Mouse (Mus musculus) stomach, embryonic 14.5 days (tissue): Measurements from ENCODE around the gene Gm10718. TPM values are rescaled to one million over a fixed set of nuclear protein-coding genes. Genes with fewer than 3 reads are reported as not detected.
"Not testable (repeated sequence)": the region's sequence is repeated elsewhere in the genome, so short reads cannot be mapped to it uniquely, and the experiment has no call there.

ENCODE experiments used
- ATAC-seq: fragments of 200-750 bp; cut with Nextera tagmentation; 2 replicates; pipeline ENCODE4 v1.8.0; 2017; ENCODE audit warnings: low read depth, moderate TSS enrichment; ENCODE audit not compliant: insufficient number of reproducible peaks, insufficient read depth, low FRiP score
- H3K27ac ChIP-seq: fragments of 300-500 bp; sonication (generic); 2 replicates; pipeline ENCODE4 v1.5.1; 2014; ENCODE audit warnings: mild to moderate bottlenecking, low read length, moderate library complexity, mixed read lengths
- H3K27me3 ChIP-seq: fragments of 300-500 bp; sonication (generic); 2 replicates; pipeline ENCODE4 v1.6.1; 2014; ENCODE audit warnings: low read length, control low read depth, mixed read lengths; ENCODE audit not compliant: control insufficient read depth, insufficient read depth
- H3K36me3 ChIP-seq: fragments of 300-500 bp; sonication (generic); 2 replicates; pipeline ENCODE4 v1.6.1; 2014; ENCODE audit warnings: mild to moderate bottlenecking, control low read depth, low read length, moderate library complexity, mixed read lengths; ENCODE audit not compliant: control insufficient read depth, insufficient read depth
- H3K4me1 ChIP-seq: fragments of 300-500 bp; sonication (generic); 2 replicates; pipeline ENCODE4 v1.6.1; 2014; ENCODE audit warnings: low read length, control low read depth, mixed read lengths; ENCODE audit not compliant: control insufficient read depth, insufficient read depth
- H3K4me2 ChIP-seq: fragments of 300-500 bp; sonication (generic); replicated peaks from 2 replicates; pipeline ENCODE4 v1.6.1; 2014; ENCODE audit warnings: low read depth, low read length, control low read depth
- H3K4me3 ChIP-seq: fragments of 300-500 bp; sonication (generic); 2 replicates; pipeline ENCODE4 v1.5.1; 2014; ENCODE audit warnings: low read depth, low read length, control low read depth
- H3K9ac ChIP-seq: fragments of 300-500 bp; sonication (generic); replicated peaks from 2 replicates; pipeline ENCODE4 v1.6.1; 2014; ENCODE audit warnings: low read depth, mild to moderate bottlenecking, control low read depth, low read length, moderate library complexity, mixed read lengths
- H3K9me3 ChIP-seq: fragments of 300-500 bp; sonication (generic); 2 replicates; pipeline ENCODE4 v1.6.1; 2016; ENCODE audit warnings: low read depth, low read length, control low read depth; ENCODE audit not compliant: control insufficient read depth
- WGBS: fragments of 180-500 bp; shearing (Covaris S2); extraction: QIAGEN DNeasy Blood & Tissue Kit; methylation state at CpG from one replicate; pipeline ENCODE4 v1.1.7; 2014; 5-methylcytosine and 5-hydroxymethylcytosine counted together
- polyA plus RNA-seq: library from polyadenylated mRNA; unstranded; fragments of >200 nt; fragmentation: Nextera tagmentation; extraction: Ambion mirVana; gene quantifications from 2 replicates; pipeline ENCODE4 v1.2.1, GENCODE M21; 2014

The Gm10718 gene
- polyA plus RNA-seq, 1 experiment from 2014 or later = 1.1 TPM

DNA sequence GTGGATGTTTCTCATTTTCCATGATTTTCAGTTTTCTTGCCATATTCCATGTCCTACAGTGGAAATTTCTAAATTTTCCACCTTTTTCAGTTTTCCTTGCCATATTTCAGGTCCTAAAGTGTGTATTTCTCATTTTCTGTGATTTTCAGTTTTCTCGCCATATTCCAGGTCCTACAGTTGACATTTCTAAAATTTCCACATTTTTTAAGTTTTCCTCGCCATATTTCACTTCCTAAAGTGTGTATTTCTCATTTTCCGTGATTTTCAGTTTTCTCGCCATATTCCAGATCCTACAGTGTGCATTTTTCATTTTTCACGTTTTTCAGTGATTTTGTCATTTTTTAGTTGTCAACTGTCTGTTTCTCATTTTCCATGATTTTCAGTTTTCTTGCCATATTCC lies 14.0 kb upstream of the Gm10718 start:
- WGBS = no CpG with 5 or more reads among the region's 5 CpGs
- ATAC-seq = peak; percentile 47; the same call in 1 of the 2 replicates
- H3K4me3 ChIP-seq, H3K9me3 ChIP-seq, H3K9ac ChIP-seq, H3K36me3 ChIP-seq, H3K27ac ChIP-seq, H3K4me1 ChIP-seq, H3K4me2 ChIP-seq, H3K27me3 ChIP-seq: not testable (repeated sequence)

DNA sequence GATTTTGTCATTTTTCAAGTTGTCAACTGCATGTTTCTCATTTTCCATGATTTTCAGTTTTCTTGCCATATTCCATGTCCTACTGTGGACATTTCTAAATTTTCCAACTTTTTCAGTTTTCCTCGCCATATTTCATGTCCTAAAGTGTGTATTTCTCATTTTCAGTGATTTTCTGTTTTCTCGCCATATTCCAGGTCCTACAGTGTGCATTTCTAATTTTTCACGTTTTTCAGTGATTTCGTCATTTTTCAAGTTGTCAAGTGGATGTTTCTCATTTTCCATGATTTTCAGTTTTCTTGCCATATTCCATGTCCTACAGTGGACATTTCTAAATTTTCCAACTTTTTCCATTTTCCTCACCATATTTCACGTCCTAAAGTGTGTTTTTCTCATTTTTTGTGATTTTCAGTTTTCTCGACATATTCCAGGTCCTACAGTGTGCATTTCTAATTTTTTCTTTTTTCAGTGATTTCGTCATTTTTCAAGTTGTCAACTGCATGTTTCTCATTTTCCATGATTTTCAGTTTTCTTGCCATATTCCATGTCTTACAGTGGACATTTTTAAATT lies 11.2 kb upstream of the Gm10718 start:
- H3K27ac ChIP-seq, H3K9me3 ChIP-seq, H3K36me3 ChIP-seq, H3K4me2 ChIP-seq, H3K9ac ChIP-seq, ATAC-seq, H3K4me1 ChIP-seq, H3K4me3 ChIP-seq, H3K27me3 ChIP-seq: not testable (repeated sequence)
- WGBS = 85% methylated on average over 2 of the region's 7 CpGs

DNA sequence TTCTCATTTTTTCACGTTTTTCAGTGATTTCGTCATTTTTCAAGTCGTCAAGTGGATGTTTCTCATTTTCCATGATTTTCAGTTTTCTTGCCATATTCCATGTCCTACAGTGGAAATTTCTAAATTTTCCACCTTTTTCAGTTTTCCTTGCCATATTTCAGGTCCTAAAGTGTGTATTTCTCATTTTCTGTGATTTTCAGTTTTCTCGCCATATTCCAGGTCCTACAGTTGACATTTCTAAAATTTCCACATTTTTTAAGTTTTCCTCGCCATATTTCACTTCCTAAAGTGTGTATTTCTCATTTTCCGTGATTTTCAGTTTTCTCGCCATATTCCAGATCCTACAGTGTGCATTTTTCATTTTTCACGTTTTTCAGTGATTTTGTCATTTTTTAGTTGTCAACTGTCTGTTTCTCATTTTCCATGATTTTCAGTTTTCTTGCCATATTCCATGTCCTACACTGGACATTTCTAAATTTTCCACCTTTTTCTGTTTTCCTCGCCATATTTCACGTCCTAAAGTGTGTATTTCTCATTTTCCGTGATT lies 10.5 kb upstream of the Gm10718 start, which contains the start of gene Gm10721:
TSS of gene Gm10721 (plus strand) at position 408 of the 547 bp plus-strand sequence.
- not testable (repeated sequence) for H3K4me2 ChIP-seq, H3K4me3 ChIP-seq, H3K4me1 ChIP-seq, H3K9ac ChIP-seq, H3K27ac ChIP-seq, H3K9me3 ChIP-seq, H3K27me3 ChIP-seq, H3K36me3 ChIP-seq
- peak; percentile 57 for ATAC-seq
- WGBS = no CpG with 5 or more reads among the region's 11 CpGs

DNA sequence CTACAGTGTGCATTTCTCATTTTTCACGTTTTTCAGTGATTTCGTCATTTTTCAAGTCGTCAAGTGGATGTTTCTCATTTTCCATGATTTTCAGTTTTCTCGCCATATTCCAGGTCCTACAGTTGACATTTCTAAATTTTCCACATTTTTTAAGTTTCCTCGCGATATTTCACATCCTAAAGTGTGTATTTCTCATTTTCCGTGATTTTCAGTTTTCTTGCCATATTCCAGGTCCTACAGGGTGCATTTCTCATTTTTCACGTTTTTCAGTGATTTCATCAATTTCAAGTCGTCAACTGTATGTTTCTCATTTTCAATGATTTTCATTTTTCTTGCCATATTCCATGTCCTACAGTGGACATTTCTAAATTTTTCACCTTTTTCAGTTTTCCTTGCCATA lies 8.0 kb upstream of the Gm10718 start, which contains the start of gene Gm10720:
TSS of gene Gm10720 (plus strand) at position 301 of the 400 bp plus-strand sequence.
- H3K9ac ChIP-seq, H3K27ac ChIP-seq, H3K27me3 ChIP-seq, ATAC-seq, H3K4me1 ChIP-seq, H3K4me2 ChIP-seq, H3K9me3 ChIP-seq, H3K36me3 ChIP-seq, H3K4me3 ChIP-seq: not testable (repeated sequence)
- WGBS = 67% methylated on average over 4 of the region's 9 CpGs

DNA sequence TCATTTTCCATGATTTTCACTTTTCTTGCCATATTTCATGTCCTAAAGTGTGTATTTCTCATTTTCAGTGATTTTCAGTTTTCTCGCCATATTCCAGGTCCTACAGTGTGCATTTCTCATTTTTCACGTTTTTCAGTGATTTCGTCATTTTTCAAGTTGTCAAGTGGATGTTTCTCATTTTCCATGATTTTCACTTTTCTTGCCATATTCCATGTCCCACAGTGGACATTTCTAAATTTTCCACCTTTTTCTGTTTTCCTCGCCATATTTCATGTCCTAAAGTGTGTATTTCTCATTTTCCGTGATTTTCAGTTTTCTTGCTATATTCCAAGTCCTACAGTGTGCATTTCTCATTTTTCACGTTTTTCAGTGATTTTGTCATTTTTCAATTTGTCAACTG lies 7.5 kb upstream of the Gm10718 start:
- ATAC-seq, H3K4me2 ChIP-seq, H3K27ac ChIP-seq, H3K9me3 ChIP-seq, H3K4me3 ChIP-seq, H3K4me1 ChIP-seq, H3K27me3 ChIP-seq, H3K9ac ChIP-seq, H3K36me3 ChIP-seq: not testable (repeated sequence)
- WGBS = 67% methylated on average over 4 of the region's 6 CpGs

DNA sequence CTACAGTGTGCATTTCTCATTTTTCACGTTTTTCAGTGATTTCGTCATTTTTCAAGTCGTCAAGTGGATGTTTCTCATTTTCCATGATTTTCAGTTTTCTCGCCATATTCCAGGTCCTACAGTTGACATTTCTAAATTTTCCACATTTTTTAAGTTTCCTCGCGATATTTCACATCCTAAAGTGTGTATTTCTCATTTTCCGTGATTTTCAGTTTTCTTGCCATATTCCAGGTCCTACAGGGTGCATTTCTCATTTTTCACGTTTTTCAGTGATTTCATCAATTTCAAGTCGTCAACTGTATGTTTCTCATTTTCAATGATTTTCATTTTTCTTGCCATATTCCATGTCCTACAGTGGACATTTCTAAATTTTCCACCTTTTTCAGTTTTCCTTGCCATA lies 6.2 kb upstream of the Gm10718 start, which contains the start of gene Gm10719:
TSS of gene Gm10719 (plus strand) at position 301 of the 400 bp plus-strand sequence.
- not testable (repeated sequence) for H3K36me3 ChIP-seq, H3K9me3 ChIP-seq, H3K27me3 ChIP-seq, H3K9ac ChIP-seq, H3K4me1 ChIP-seq, H3K4me2 ChIP-seq, ATAC-seq, H3K4me3 ChIP-seq, H3K27ac ChIP-seq
- WGBS = 67% methylated on average over 1 of the region's 9 CpGs

DNA sequence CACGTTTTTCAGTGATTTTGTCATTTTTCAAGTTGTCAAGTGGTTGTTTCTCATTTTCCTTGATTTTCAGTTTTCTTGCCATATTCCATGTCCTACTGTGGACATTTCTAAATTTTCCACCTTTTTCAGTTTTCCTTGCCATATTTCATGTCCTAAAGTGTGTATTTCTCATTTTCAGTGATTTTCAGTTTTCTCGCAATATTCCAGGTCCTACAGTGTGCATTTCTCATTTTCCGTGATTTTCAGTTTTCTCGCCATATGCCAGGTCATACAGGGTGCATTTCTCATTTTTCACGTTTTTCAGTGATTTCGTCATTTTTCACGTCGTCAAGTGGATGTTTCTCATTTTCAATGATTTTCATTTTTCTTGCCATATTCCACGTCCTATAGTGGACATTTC lies 4.4 kb upstream of the Gm10718 start:
- WGBS = 67% methylated on average over 8 of the region's 9 CpGs
- not testable (repeated sequence) for ATAC-seq

DNA sequence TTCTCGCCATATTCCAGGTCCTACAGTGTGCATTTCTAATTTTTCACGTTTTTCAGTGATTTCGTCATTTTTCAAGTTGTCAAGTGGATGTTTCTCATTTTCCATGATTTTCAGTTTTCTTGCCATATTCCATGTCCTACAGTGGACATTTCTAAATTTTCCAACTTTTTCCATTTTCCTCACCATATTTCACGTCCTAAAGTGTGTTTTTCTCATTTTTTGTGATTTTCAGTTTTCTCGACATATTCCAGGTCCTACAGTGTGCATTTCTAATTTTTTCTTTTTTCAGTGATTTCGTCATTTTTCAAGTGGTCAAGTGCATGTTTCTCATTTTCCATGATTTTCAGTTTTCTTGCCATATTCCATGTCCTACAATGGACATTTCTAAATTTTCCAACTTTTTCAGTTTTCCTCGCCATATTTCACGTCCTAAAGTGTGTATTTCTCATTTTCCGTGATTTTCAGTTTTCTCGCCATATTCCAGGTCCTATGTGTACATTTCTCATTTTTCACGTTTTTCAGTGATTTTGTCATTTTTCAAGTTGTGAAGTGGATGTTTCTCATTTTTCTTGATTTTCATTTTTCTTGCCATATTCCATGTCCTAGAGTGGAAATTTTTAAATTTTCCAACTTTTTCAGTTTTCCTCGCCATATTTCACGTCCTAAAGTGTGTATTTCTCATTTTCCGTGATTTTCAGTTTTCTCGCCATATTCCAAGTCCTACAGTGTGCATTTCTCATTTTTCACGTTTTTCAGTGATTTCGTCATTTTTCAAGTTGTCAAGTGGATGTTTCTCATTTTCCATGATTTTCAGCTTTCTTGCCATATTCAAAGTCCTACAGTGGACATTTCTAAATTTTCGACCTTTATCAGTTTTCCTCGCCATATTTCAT lies 3.3 kb upstream of the Gm10718 start:
- H3K4me2 ChIP-seq, H3K9ac ChIP-seq, H3K4me3 ChIP-seq, H3K36me3 ChIP-seq, H3K27me3 ChIP-seq, H3K27ac ChIP-seq, H3K9me3 ChIP-seq, H3K4me1 ChIP-seq: not testable (repeated sequence)
- WGBS = 80% methylated on average over 11 of the region's 19 CpGs
- peak; percentile 71; the same call in 1 of the 2 replicates for ATAC-seq

More for the DNA sequence above, 4.4 kb upstream of the Gm10718 start:
- not testable (repeated sequence) for H3K4me1 ChIP-seq, H3K4me2 ChIP-seq, H3K27me3 ChIP-seq, H3K27ac ChIP-seq, H3K4me3 ChIP-seq, H3K36me3 ChIP-seq, H3K9me3 ChIP-seq, H3K9ac ChIP-seq
